ENCODE assay signal across 13 mouse cellular contexts in genomic region chr10:111248177-111248576, GRCm38 (mm10). TPM values are rescaled to one million over a fixed set of nuclear protein-coding genes. Genes with fewer than 3 reads are reported as not detected.
DNase-seq lines count a peak whose midpoint lies in the region; ATAC-seq and TF ChIP-seq lines count a peak whose summit lies in the region.
"Had no signal": no experiment of that assay in that cellular context is flagged by ENCODE, and none has a peak within 500 bp of the region (broad histone marks: within the 10 kb centered on the region; RNA-seq: fewer than 3 reads in every experiment).

No protein-coding gene starts in this region.

- TF ChIP-seq POLR2A in kidney, adult 2 months (IDR thresholded peaks at IDR 0.05; ENCODE audit: low read depth, low read length), result no peak

- no peak overlapping the region for H3K9ac ChIP-seq in kidney, embryonic 16.5 days (replicated peaks; ENCODE audit: low read length)
- no peak overlapping the region for H3K9ac ChIP-seq in embryonic facial prominence, embryonic 14.5 days (ENCODE audit: low read depth, low read length)
- peak overlapping the region; percentile 23; the same call in 1 of the 2 replicates for H3K9ac ChIP-seq in hindbrain, embryonic 15.5 days
- H3K9ac ChIP-seq in neural tube, embryonic 14.5 days (replicated peaks; ENCODE audit: low read depth, low read length), result peak overlapping the region; percentile 63
- H3K9ac ChIP-seq: liver, embryonic 12.5 days had no signal

- no peak overlapping the region for H3K27ac ChIP-seq in kidney, embryonic 16.5 days (ENCODE audit: low read length)
- no peak overlapping the region for H3K27ac ChIP-seq in kidney, adult 2 months (ENCODE audit: insufficient read depth, low read depth, low read length)
- no peak overlapping the region for H3K27ac ChIP-seq in embryonic facial prominence, embryonic 14.5 days (replicated peaks; ENCODE audit: low read depth, low read length)
- peak overlapping the region; percentile 71 for H3K27ac ChIP-seq in hindbrain, embryonic 15.5 days (replicated peaks)
- H3K27ac ChIP-seq in neural tube, embryonic 14.5 days (ENCODE audit: low read depth, low read length), result peak overlapping the region; percentile 80
- H3K27ac ChIP-seq: gastrocnemius, adult 2 months; liver, embryonic 12.5 days; macrophage had no signal

- DNase-seq in kidney, adult 2 months, result no peak
- DNase-seq in embryonic facial prominence, embryonic 14.5 days (ENCODE audit: low spot score), result no peak
- DNase-seq in urinary bladder, postnatal 14 days (ENCODE audit: low spot score), result no peak
- DNase-seq in adrenal gland, adult 18-20 months (ENCODE audit: low spot score in 2 of 2), result no peak
- no peak for DNase-seq in ovary, adult 18-20 months (ENCODE audit: low spot score)
- DNase-seq: gastrocnemius, adult 2 months; layer of hippocampus, adult 9-11 months had no signal

- TF ChIP-seq CTCF in kidney, adult 2 months (conservative IDR thresholded peaks at IDR 0.05; ENCODE audit: insufficient read depth, insufficient read length, low read depth, low read length), result no peak

- no peak for ATAC-seq in kidney, embryonic 16.5 days (ENCODE audit: low FRiP score, low TSS enrichment)
- no peak for ATAC-seq in embryonic facial prominence, embryonic 14.5 days (ENCODE audit: low read depth)
- no peak for ATAC-seq in hindbrain, embryonic 15.5 days (ENCODE audit: low FRiP score, low read depth)
- ATAC-seq in neural tube, embryonic 14.5 days (ENCODE audit: low read depth), result peak; percentile 55; the same call in 1 of the 2 replicates
- ATAC-seq: activated CD4-positive, CD25-positive, alpha-beta regulatory T cell, adult 4 months; liver, embryonic 12.5 days had no signal

- H3K36me3 ChIP-seq in kidney, embryonic 16.5 days (ENCODE audit: insufficient read depth, low read length), result no peaks in the 10 kb centered on the region
- H3K36me3 ChIP-seq in kidney, adult 2 months (ENCODE audit: control insufficient read depth, insufficient read depth, low read length), result no peaks in the 10 kb centered on the region
- no peaks in the 10 kb centered on the region for H3K36me3 ChIP-seq in embryonic facial prominence, embryonic 14.5 days (ENCODE audit: control insufficient read depth, insufficient read depth, low read length)
- no peaks in the 10 kb centered on the region for H3K36me3 ChIP-seq in hindbrain, embryonic 15.5 days
- H3K36me3 ChIP-seq in neural tube, embryonic 14.5 days (ENCODE audit: control insufficient read depth, insufficient read depth, low read length), result no peaks in the 10 kb centered on the region
- H3K36me3 ChIP-seq: liver, embryonic 12.5 days had no signal

- peak overlapping the region; percentile 28; the same call in 1 of the 2 replicates for H3K4me2 ChIP-seq in kidney, embryonic 16.5 days (replicated peaks; ENCODE audit: low read depth, low read length)
- H3K4me2 ChIP-seq in embryonic facial prominence, embryonic 14.5 days (ENCODE audit: low read depth, low read length), result peak overlapping the region; percentile 26; the same call in 1 of the 2 replicates
- H3K4me2 ChIP-seq in hindbrain, embryonic 15.5 days, result peak overlapping the region; percentile 39
- H3K4me2 ChIP-seq in neural tube, embryonic 14.5 days (ENCODE audit: low read depth, low read length), result peak overlapping the region; percentile 43
- H3K4me2 ChIP-seq: liver, embryonic 12.5 days had no signal

- 25% methylated on average over 6 of the region's 6 CpGs for WGBS in kidney, embryonic 16.5 days
- 36% methylated on average over 6 of the region's 6 CpGs for WGBS in kidney, adult 2 months
- WGBS in embryonic facial prominence, embryonic 14.5 days, result 50% methylated on average over 6 of the region's 6 CpGs
- 36% methylated on average over 6 of the region's 6 CpGs for WGBS in hindbrain, embryonic 15.5 days
- WGBS in neural tube, embryonic 14.5 days, result 8% methylated on average over 6 of the region's 6 CpGs

- no peaks in the 10 kb centered on the region for H3K27me3 ChIP-seq in kidney, embryonic 16.5 days (ENCODE audit: insufficient read depth, low read length)
- no peaks in the 10 kb centered on the region for H3K27me3 ChIP-seq in kidney, adult 2 months (replicated peaks; ENCODE audit: control insufficient read depth, insufficient read depth, low read length)
- no peaks in the 10 kb centered on the region for H3K27me3 ChIP-seq in embryonic facial prominence, embryonic 14.5 days (replicated peaks; ENCODE audit: control insufficient read depth, insufficient read depth, low read length)
- H3K27me3 ChIP-seq in hindbrain, embryonic 15.5 days, result no peaks in the 10 kb centered on the region
- H3K27me3 ChIP-seq in neural tube, embryonic 14.5 days (ENCODE audit: control insufficient read depth, insufficient read depth, low read length), result no peaks in the 10 kb centered on the region
- H3K27me3 ChIP-seq: liver, embryonic 12.5 days had no signal

- H3K4me1 ChIP-seq in kidney, embryonic 16.5 days (ENCODE audit: insufficient read depth, low read length), result peaks cover 6% of the 10 kb centered on the region; the same call in 1 of the 2 replicates
- no peaks in the 10 kb centered on the region for H3K4me1 ChIP-seq in kidney, adult 2 months (ENCODE audit: control insufficient read depth, insufficient read depth, low read length)
- peaks cover 8% of the 10 kb centered on the region; the same call in 1 of the 2 replicates for H3K4me1 ChIP-seq in embryonic facial prominence, embryonic 14.5 days (ENCODE audit: control insufficient read depth, insufficient read depth, low read length)
- H3K4me1 ChIP-seq in hindbrain, embryonic 15.5 days (replicated peaks), result peaks cover 11% of the 10 kb centered on the region; the same call in 1 of the 2 replicates
- 0 out of 2 replicates have a peak, but pooled peaks cover 5% of the 10 kb centered on the region for H3K4me1 ChIP-seq in neural tube, embryonic 14.5 days (ENCODE audit: control insufficient read depth, insufficient read depth, low read length)

- H3K9me3 ChIP-seq in kidney, embryonic 16.5 days (ENCODE audit: low read length), result no peaks in the 10 kb centered on the region
- H3K9me3 ChIP-seq in embryonic facial prominence, embryonic 14.5 days (ENCODE audit: control insufficient read depth, low read length), result no peaks in the 10 kb centered on the region
- H3K9me3 ChIP-seq in hindbrain, embryonic 15.5 days, result no peaks in the 10 kb centered on the region
- H3K9me3 ChIP-seq in neural tube, embryonic 14.5 days (ENCODE audit: control insufficient read depth, low read length), result no peaks in the 10 kb centered on the region
- H3K9me3 ChIP-seq: liver, embryonic 12.5 days had no signal

- H3K4me3 ChIP-seq in kidney, embryonic 16.5 days (ENCODE audit: low read length), result no peak overlapping the region
- H3K4me3 ChIP-seq in kidney, adult 2 months (ENCODE audit: insufficient read depth, low read depth, low read length), result no peak overlapping the region
- no peak overlapping the region for H3K4me3 ChIP-seq in embryonic facial prominence, embryonic 14.5 days (ENCODE audit: low read depth, low read length)
- peak overlapping the region; percentile 32 for H3K4me3 ChIP-seq in hindbrain, embryonic 15.5 days
- peak overlapping the region; percentile 32 for H3K4me3 ChIP-seq in neural tube, embryonic 14.5 days (ENCODE audit: low read depth, low read length)
- H3K4me3 ChIP-seq: gastrocnemius, adult 2 months; liver, embryonic 12.5 days had no signal

RNA-seq across cellular contexts. Expression of gene Bbs10, which starts 50.3 kb away (rescaled TPM):
- polyA plus RNA-seq in kidney, embryonic 16.5 days (2015; fragmentation: Nextera tagmentation; extraction: Ambion mirVana), result 7.4 and 8.1 TPM in 2 replicates
- polyA plus RNA-seq in kidney, adult 2 months (2012; rRNA removed), result 1.3 and 1.7 TPM in 2 replicates
- 4.0 and 5.8 TPM in 2 replicates for polyA plus RNA-seq in embryonic facial prominence, embryonic 14.5 days (2014; fragmentation: Nextera tagmentation; extraction: Ambion mirVana)
- polyA plus RNA-seq in hindbrain, embryonic 15.5 days (2015; fragmentation: Nextera tagmentation; extraction: Ambion mirVana), result 4.5 and 5.1 TPM in 2 replicates
- 6.3 and 6.8 TPM in 2 replicates for polyA plus RNA-seq in neural tube, embryonic 14.5 days (2014; fragmentation: Nextera tagmentation; extraction: Ambion mirVana)
- total RNA-seq in adrenal gland, adult 18-20 months (2021), result 1 to 10 TPM; 3.8 to 4.4 TPM

Comparison
In these comparisons a context has a peak if more than half of its experiments do, and no peak if none do; other contexts are left out.
1. H3K27ac ChIP-seq: peak in hindbrain, embryonic 15.5 days (single experiment) and neural tube, embryonic 14.5 days (single experiment); none in kidney, embryonic 16.5 days (single experiment), kidney, adult 2 months (single experiment) and embryonic facial prominence, embryonic 14.5 days (single experiment).
2. H3K4me3 ChIP-seq: peak in hindbrain, embryonic 15.5 days (single experiment) and neural tube, embryonic 14.5 days (single experiment); none in kidney, embryonic 16.5 days (single experiment), kidney, adult 2 months (single experiment) and embryonic facial prominence, embryonic 14.5 days (single experiment).
3. H3K9ac ChIP-seq: peak in hindbrain, embryonic 15.5 days (single experiment) and neural tube, embryonic 14.5 days (single experiment); none in kidney, embryonic 16.5 days (single experiment) and embryonic facial prominence, embryonic 14.5 days (single experiment).
4. Peak in every context shown above with its lines, with median percentiles within 50 percentile points of each other: H3K4me2 ChIP-seq.